Mouse (Mus musculus) retina, adult 2 months (tissue): ENCODE measurements around the gene Smg6.
"Not testable (repeated sequence)": the region's sequence is repeated elsewhere in the genome, so short reads cannot be mapped to it uniquely, and the experiment has no call there.

Experiments
- DNase-seq: peaks from one replicate; pipeline ENCODE4 v3.0.0-alpha.2; 2012; ENCODE audit warnings: low read depth, low spot score

Gene Smg6

GRCm38 (mm10) chr11:74994856-74995255 is 69.2 kb downstream of the Smg6 start:
- no peak for DNase-seq

DNA sequence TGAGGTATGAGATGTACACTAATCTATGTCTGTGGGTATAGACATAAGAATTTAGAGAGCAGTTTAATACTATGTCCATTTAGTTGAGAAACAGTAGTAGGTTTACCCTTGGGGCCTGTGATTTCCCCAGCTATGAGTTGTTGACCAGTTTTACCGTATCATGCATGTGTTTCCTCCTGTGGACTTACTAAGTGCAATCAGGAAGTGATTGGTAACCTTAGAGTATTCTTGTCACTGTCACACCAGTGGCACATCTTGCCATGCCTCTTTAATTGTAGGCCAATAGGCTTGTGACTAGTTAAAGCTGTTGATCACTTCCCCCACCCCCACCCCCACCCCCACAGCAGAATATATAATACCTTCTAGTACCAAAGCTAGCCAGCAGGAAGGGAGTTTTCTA is 70.9 kb downstream of the Smg6 start:
- DNase-seq: no peak

GRCm38 (mm10) chr11:75000869-75001653 is 75.4 kb downstream of the Smg6 start:
- no peak for DNase-seq

DNA sequence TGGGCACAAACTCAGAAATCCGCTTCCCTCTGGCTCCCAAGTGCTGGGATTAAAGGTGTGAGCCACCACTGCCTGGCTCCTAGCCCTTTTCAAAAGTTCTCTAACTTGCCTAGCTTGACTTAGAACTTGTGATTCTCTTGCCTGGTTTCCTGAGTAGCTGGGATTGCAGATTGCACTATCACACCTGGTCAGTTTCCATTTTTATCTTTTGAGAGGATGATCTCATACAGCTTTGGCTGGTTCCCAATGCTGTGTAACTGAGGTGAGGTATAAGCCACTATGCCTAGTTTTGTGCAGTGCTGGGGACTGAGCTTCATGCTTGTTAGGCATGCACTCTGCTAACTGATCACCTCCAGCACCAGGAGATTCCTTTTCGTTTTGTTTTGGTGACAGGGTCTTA is 82.6 kb downstream of the Smg6 start:
- no peak for DNase-seq

GRCm38 (mm10) chr11:75009537-75009936 is 83.9 kb downstream of the Smg6 start:
- not testable (repeated sequence) for DNase-seq

DNA sequence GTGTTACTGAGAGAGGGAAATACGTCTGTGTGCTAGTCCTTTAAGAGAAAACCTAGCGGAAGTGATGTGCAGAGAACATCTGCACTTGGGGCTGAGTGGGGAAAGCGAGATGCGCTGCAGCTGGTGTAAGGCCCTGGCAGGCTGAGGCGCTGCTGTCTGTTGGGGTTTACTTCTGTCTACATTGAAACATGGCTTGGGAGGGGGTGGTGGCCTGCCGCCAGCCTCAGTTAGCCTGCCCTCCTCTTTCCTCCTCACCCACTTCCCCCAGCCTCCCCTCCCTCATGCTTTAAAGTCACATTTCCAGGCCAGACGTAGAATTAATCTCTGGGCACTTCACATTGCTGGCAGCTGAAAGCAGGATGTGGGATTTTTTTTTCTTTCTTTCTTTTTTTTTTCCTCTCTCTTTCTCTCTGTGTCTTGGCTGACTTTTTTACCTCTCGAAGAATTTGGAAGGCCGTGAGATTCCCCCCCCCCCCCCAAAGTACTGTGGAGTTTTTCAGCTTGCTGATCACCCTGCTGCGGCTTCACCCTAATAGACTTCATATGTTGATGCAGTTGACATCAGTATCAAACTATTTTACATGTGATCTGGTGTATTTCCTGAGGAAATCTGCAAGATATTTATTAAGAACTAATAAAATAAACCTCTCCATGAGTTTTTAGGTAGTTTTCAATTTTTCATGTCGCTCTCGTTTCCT is 87.5 kb downstream of the Smg6 start:
- DNase-seq: no peak

GRCm38 (mm10) chr11:75013764-75014695 is 88.4 kb downstream of the Smg6 start:
- no peak for DNase-seq

- no peak for DNase-seq
Measured at GRCm38 (mm10) chr11:75014816-75015215, 89.2 kb downstream of the Smg6 start.

DNA sequence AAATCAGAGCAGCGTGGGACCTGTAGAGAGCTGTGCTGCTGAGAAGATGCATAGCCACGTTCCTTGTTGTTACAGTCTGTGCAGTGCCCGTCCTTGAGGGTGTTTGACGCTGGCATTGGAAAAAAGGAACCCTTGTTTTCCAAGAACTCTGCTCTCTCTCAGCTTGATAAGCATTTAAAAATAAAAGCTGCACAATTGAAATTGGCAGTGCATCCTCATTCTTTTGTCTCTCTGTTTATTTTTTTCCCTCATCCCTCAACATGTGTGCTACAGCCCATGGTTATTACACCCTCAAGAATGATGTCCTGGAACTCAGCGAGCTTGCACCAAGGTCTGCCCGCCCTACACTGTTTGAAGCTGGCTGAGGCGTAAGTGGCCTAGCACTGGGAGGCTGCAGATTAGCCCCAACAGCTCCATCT is 89.8 kb downstream of the Smg6 start:
- DNase-seq: no peak

DNA sequence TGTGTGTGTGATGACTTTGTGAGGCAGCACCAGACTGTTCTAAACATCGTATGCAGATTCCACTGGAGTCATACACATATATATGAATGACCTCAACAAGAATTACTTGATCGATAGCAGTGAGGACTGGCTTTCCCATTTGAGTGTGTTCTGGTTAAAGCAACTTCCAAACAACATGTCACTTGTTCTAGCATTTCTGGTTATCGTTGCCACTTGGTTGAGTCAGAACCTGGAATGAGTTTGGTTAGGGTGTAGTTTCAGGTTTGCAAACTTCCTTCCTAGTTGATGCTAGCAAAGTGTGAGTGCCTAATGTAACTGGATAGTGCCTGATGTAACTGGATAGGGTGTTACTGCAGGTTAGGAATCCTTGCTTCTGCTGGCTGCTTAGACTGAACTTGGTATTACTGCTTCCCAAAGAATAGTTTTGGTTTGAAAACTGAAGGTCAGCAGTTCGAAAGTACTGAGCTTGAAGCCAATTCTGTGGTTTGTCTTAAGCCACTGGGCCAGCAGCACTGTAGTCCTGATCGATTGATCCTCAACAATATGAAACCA is 90.8 kb downstream of the Smg6 start:
- no peak for DNase-seq

DNA sequence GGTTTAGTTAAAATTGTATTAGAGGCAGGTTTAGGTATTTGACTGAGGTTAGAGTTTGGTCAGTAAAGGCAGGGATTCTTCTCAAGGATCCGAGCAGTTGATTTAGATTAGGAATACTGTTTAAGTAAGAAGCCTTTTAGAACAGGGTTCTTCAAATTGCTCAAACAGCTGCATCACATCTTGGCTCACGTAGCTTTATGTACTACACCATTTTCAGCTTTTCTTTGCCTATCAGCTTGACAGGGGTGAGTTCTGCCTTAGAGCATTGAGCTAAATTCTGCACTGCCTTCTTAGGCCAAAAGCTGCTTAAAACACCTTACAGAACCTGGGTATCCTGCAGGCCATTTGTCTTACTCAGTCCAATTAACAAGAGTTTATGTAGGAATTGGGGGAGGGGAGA is 92.2 kb downstream of the Smg6 start:
- DNase-seq: no peak

- DNase-seq: no peak
Measured at GRCm38 (mm10) chr11:75026977-75027376, 101.4 kb downstream of the Smg6 start.

- no peak for DNase-seq
Measured at GRCm38 (mm10) chr11:75027616-75028015, 102.0 kb downstream of the Smg6 start.

GRCm38 (mm10) chr11:75031251-75031650 is 105.6 kb downstream of the Smg6 start:
- DNase-seq: no peak

GRCm38 (mm10) chr11:75032946-75033345 is 107.3 kb downstream of the Smg6 start:
- no peak for DNase-seq

DNA sequence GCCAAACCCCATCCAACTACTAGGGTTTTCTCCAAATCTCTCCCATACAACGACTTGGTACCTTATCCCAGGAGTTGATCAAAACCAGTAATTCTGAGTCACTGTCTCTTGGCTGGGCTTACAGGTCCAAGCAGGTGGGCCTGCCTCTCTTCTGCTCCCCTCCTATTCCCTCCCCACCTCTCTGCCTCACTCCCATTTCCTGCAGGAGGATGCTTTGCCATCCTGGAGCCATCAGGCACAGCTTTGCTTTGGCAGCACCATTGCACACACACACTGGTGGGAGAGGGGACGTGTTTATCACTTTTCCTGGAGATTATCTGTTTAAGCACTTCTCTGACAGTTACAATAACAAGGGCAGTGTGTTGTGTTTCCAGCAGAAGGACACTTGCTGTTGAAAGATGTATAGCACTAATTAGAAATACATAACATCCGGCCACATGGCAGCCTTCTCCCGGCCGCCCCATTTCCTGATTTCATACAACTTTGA is 108.0 kb downstream of the Smg6 start:
- DNase-seq: no peak

- DNase-seq: no peak
Measured at GRCm38 (mm10) chr11:75034104-75034503, 108.5 kb downstream of the Smg6 start.

DNA sequence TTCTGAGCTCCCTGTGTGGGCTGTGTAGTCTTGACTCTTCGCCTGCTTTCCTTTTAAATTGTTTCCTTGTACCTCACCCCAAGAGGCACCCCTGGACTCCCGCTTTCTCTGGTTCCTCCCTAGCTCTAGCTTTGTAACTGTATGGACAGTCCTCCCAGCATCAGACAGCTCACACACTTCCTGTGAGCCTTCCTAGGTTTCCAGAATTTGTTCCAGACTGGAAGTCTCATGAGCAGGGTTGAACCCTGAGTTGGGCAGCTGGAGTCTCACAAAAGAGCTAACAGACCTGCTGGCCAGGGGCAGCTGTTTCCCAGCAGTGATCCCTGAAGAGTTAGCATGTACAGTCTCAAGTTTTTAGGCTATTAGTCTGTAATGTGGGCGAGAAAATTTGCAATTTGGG is 118.7 kb downstream of the Smg6 start:
- no peak for DNase-seq

GRCm38 (mm10) chr11:75045822-75046221 is 120.2 kb downstream of the Smg6 start:
- DNase-seq: no peak

- DNase-seq: no peak
Measured at GRCm38 (mm10) chr11:75046638-75047037, 121.0 kb downstream of the Smg6 start.

GRCm38 (mm10) chr11:75047066-75047465 is 121.4 kb downstream of the Smg6 start:
- DNase-seq: peak; percentile 41
